Mouse (Mus musculus): ENCODE measurements around the gene Creb5. TPM values are rescaled to one million over a fixed set of nuclear protein-coding genes. Genes with fewer than 3 reads are reported as not detected.
A peak's percentile ranks its signal among the peaks of the same experiment; 100 is the strongest.

The Creb5 gene
- total and polyA plus RNA-seq, 2 experiments from 2014 or later: 3.1 to 4.4 TPM

DNA sequence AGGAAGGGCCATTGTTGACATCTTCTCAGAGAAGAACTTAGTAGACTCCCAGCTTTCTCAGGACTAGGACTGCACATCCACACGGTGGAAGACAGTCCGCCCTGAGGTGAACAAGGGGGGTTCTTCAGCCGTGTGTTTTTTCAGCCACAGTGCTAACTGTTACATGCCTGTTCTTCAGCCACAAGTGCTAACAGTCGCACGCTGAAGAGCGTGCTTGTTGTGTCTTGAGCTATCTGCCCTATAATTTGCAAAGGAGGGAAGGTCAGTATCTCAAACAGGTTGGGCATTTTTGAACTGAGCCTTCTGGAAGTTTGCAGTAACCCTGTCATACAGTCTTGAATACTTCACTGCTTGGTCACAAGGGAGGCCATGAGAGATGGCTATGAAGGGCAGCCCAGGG, 174.0 kb downstream of the Creb5 start:
- WGBS: 88% methylated on average over 6 of the region's 6 CpGs
- no peaks in the 10 kb centered on the region; the same call in 1 of the 2 replicates for H3K27me3 ChIP-seq (ENCODE audit: insufficient read depth, low read length)
- H3K4me1 ChIP-seq (ENCODE audit: insufficient read depth, low read length): 0 out of 2 replicates have a peak, but pooled peaks cover 3% of the 10 kb centered on the region
- H3K4me3 ChIP-seq (ENCODE audit: low read length): no peak overlapping the region
- no peak for TF ChIP-seq CTCF (IDR thresholded peaks at IDR 0.05; ENCODE audit: low read depth)
- no peak overlapping the region for H3K27ac ChIP-seq
- H3K36me3 ChIP-seq (ENCODE audit: insufficient read depth, low read length): no peaks in the 10 kb centered on the region
- no peak for DNase-seq (ENCODE audit: low spot score)
- no peak overlapping the region for H3K4me2 ChIP-seq (ENCODE audit: low read depth, low read length)
- H3K9ac ChIP-seq (replicated peaks; ENCODE audit: low read length): no peak overlapping the region
- no peak for ATAC-seq
- H3K9me3 ChIP-seq (ENCODE audit: low read length): no peaks in the 10 kb centered on the region

DNA sequence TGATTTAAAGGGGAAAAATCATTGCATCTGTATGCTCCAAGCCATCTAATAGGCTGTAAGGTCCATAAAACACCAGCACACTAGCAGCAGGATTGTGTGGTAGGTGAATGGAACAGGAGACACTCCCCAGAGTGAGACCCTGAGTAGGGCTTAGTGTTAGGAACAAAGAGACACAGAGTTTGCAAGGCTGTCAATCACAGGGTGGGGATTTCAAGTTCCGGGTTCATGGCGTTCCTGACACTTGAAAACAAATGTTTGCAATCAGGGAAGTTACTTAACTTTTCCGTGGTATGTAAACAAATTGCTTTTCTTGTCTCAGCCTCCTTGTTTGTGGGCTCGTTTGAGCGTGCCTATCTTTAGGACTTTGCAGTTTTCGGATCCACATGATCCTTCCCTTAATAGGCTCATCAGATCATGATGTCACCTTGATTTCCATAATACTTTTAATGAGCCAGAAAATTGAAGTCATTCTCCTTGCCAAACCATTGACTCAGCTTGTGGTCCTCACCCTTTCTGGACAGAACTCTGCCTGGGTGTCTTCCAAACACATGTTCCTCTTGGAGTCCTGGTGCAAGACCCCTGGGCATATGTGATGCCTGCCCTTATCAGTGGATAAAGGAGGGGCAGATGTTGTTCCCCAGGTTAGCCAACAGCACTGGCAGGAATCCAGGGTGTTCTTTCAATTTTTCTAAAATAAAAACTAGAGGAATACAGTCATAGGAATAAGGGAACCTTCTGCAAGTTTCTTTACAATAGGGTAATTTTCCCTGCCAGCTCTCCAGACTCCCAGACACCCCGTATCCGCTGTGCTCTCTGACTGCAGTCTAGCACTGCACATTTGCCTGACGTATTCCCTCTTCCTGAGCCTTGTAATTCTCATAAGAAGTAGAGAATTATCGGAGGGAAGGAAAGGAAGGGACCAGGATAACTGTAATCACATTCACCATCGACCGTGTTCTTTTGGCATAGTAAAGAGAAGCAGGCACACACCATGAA, 175.0 kb downstream of the Creb5 start:
- DNase-seq (ENCODE audit: low spot score) (peak; percentile 65), ATAC-seq (no peak)
- no peak overlapping the region for H3K4me3 ChIP-seq (ENCODE audit: low read length)
- no peaks in the 10 kb centered on the region for H3K36me3 ChIP-seq (ENCODE audit: insufficient read depth, low read length)
- WGBS: 49% methylated on average over 12 of the region's 12 CpGs
- no peaks in the 10 kb centered on the region; the same call in 1 of the 2 replicates for H3K27me3 ChIP-seq (ENCODE audit: insufficient read depth, low read length)
- no peak overlapping the region for H3K27ac ChIP-seq
- no peak overlapping the region for H3K9ac ChIP-seq (replicated peaks; ENCODE audit: low read length)
- H3K4me1 ChIP-seq (ENCODE audit: insufficient read depth, low read length): 0 out of 2 replicates have a peak, but pooled peaks cover 3% of the 10 kb centered on the region
- H3K4me2 ChIP-seq (ENCODE audit: low read depth, low read length): peak overlapping the region; percentile 25; the same call in 1 of the 2 replicates
- no peak for TF ChIP-seq CTCF (IDR thresholded peaks at IDR 0.05; ENCODE audit: low read depth)
- no peaks in the 10 kb centered on the region for H3K9me3 ChIP-seq (ENCODE audit: low read length)

DNA sequence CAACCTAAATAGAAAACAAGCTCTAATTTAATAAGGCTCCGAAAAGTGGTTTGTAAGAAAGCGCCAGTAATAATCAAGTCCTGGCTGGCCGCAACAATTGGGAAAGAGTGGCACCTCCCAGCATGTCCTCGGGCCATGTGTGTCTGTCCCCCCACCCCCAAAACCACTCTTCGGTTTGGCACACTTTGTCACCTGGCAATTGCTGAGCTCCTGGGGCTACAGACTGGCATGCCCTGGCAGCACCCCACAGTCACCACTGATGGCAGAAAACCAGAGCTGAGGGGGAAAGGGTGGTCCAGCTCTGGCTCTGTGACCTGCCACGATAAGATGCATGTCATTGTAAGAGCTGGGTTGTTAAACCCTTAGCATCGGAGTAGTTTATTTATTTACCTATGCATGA, 175.7 kb downstream of the Creb5 start:
- whole genome bisulfite sequencing: 40% methylated on average over 7 of the region's 7 CpGs
- Histone ChIP-seq H3K36me3 (ENCODE audit: insufficient read depth, low read length) (no peaks in the 10 kb centered on the region), H3K27me3 (ENCODE audit: insufficient read depth, low read length) (no peaks in the 10 kb centered on the region; the same call in 1 of the 2 replicates), H3K4me1 (ENCODE audit: insufficient read depth, low read length) (0 out of 2 replicates have a peak, but pooled peaks cover 3% of the 10 kb centered on the region), H3K4me2 (ENCODE audit: low read depth, low read length) (peak overlapping the region; percentile 25; the same call in 1 of the 2 replicates), H3K9me3 (ENCODE audit: low read length) (no peaks in the 10 kb centered on the region), H3K27ac (no peak overlapping the region), H3K4me3 (ENCODE audit: low read length) (no peak overlapping the region), H3K9ac (replicated peaks; ENCODE audit: low read length) (no peak overlapping the region)
- TF ChIP-seq CTCF (IDR thresholded peaks at IDR 0.05; ENCODE audit: low read depth): no peak
- ATAC-seq: no peak; the same call in 1 of the 2 replicates
- peak; percentile 48 for DNase-seq (ENCODE audit: low spot score)

GRCm38 (mm10) chr6:53463261-53463813, 176.3 kb downstream of the Creb5 start:
- 0 out of 2 replicates have a peak, but pooled peaks cover 3% of the 10 kb centered on the region for H3K4me1 ChIP-seq (ENCODE audit: insufficient read depth, low read length)
- no peaks in the 10 kb centered on the region for H3K9me3 ChIP-seq (ENCODE audit: low read length)
- no peak overlapping the region for H3K9ac ChIP-seq (replicated peaks; ENCODE audit: low read length)
- H3K27me3 ChIP-seq (ENCODE audit: insufficient read depth, low read length): no peaks in the 10 kb centered on the region; the same call in 1 of the 2 replicates
- no peak overlapping the region for H3K4me2 ChIP-seq (ENCODE audit: low read depth, low read length)
- H3K27ac ChIP-seq: no peak overlapping the region
- no peak overlapping the region for H3K4me3 ChIP-seq (ENCODE audit: low read length)
- TF ChIP-seq CTCF (IDR thresholded peaks at IDR 0.05; ENCODE audit: low read depth): no peak
- DNase-seq (ENCODE audit: low spot score) (no peak), ATAC-seq (no peak)
- H3K36me3 ChIP-seq (ENCODE audit: insufficient read depth, low read length): no peaks in the 10 kb centered on the region
- 62% methylated on average over 6 of the region's 6 CpGs for WGBS

DNA sequence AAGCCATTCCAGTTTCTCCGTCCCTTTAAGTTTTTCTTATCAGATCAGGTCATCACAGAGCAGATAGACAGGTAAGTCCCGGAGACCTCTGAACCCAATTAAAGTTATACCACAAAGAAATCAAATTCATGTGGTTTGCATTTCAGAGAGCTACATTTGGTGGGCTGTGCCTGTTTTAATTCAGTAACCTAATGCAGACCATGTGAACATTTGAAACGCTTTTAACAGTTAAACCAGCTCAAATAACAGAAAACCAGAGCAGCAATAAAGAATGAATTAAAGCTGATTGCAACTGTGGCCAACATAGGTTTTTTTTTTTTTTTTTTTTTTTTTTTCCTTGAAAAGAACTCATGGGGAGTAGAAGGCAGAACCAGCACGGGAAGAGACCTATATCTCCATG, 182.1 kb downstream of the Creb5 start:
- Histone ChIP-seq H3K9me3 (ENCODE audit: low read length) (no peaks in the 10 kb centered on the region), H3K36me3 (ENCODE audit: insufficient read depth, low read length) (no peaks in the 10 kb centered on the region), H3K4me2 (ENCODE audit: low read depth, low read length) (no peak overlapping the region), H3K9ac (replicated peaks; ENCODE audit: low read length) (no peak overlapping the region), H3K4me3 (ENCODE audit: low read length) (no peak overlapping the region), H3K4me1 (ENCODE audit: insufficient read depth, low read length) (no peaks in the 10 kb centered on the region), H3K27me3 (ENCODE audit: insufficient read depth, low read length) (no peaks in the 10 kb centered on the region), H3K27ac (no peak overlapping the region)
- WGBS: 81% methylated on average over 4 of the region's 4 CpGs
- DNase-seq (ENCODE audit: low spot score): no peak
- TF ChIP-seq CTCF (IDR thresholded peaks at IDR 0.05; ENCODE audit: low read depth): no peak
- no peak for ATAC-seq

DNA sequence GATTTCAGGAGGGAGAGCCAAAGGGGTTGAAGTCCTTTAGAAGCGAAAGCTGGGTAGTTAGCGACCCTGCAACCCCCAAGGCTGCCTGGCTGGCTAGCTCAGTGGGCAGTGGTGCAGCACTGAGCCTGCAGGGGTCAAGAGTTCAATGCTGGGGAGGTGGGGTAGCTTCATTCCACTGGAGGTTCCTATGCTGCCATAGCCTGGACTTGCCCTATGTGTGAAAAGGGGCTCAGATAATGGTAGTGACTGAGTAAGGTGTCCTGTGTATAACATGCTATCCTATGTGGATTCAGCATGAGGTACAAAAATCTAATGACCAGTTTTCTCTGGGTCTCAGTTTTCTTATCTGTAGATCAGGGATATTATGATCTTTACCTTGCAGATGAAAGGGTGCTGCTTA, 182.6 kb downstream of the Creb5 start:
- no peaks in the 10 kb centered on the region for H3K4me1 ChIP-seq (ENCODE audit: insufficient read depth, low read length)
- WGBS: 90% methylated on average over 2 of the region's 2 CpGs
- no peaks in the 10 kb centered on the region for H3K36me3 ChIP-seq (ENCODE audit: insufficient read depth, low read length)
- H3K4me2 ChIP-seq (ENCODE audit: low read depth, low read length): no peak overlapping the region
- no peak overlapping the region for H3K27ac ChIP-seq
- H3K27me3 ChIP-seq (ENCODE audit: insufficient read depth, low read length): no peaks in the 10 kb centered on the region
- no peak for ATAC-seq
- H3K9ac ChIP-seq (replicated peaks; ENCODE audit: low read length): no peak overlapping the region
- H3K4me3 ChIP-seq (ENCODE audit: low read length): no peak overlapping the region
- H3K9me3 ChIP-seq (ENCODE audit: low read length): no peaks in the 10 kb centered on the region
- TF ChIP-seq CTCF (IDR thresholded peaks at IDR 0.05; ENCODE audit: low read depth): no peak
- DNase-seq (ENCODE audit: low spot score): no peak

All from hindbrain, postnatal 0 days (tissue).